Mouse (Mus musculus): ENCODE measurements around the gene Nemf. TPM values are rescaled to one million over a fixed set of nuclear protein-coding genes. Genes with fewer than 3 reads are reported as not detected.
"Not testable (repeated sequence)": the region's sequence is repeated elsewhere in the genome, so short reads cannot be mapped to it uniquely, and the experiment has no call there.

Gene Nemf
- total and polyA plus RNA-seq, 3 experiments = 34.3 to 56.6 (median 44.9) TPM

DNA sequence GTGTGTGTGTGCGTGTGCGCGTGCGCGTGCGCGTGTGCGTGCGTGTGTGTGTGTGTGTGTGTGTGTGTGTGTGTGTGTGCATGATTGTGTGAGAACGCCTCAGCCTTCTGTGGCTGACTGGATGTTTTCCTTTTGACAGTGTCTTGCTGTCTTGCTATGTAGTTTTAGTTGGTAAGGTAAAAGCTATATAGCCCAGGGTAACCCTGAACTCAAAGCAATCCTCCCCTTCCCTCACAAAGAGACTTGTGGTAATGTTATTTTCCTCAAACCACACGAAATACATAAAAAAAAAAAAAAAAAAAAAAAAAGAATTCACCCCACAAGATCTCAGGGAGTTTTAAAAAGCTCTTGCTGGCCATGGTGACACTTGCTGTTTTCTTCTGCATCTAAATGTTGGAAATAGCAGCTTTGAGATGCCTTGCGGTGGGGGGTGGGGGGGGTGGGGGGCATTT is 29.3 kb upstream of the Nemf start:
- dilution Hi-C loops (cut with MboI; ENCODE audit: extremely low pct_ligation_motif_present, extremely low pct_unique_long_range_greater_than_20kb, low sequenced_read_pairs); H3K79me2 ChIP-seq (replicated peaks; ENCODE audit: control insufficient read depth, extremely low read depth, insufficient read depth, poor library complexity, severe bottlenecking); DNase-seq (ENCODE audit: extremely low read depth); in situ Hi-C loops (cut with MboI; ENCODE audit: low pct_ligation_motif_present, low pct_unique_long_range_greater_than_20kb, low sequenced_read_pairs); H3K27me3 ChIP-seq (replicated peaks); H3K9me3 ChIP-seq (replicated peaks; ENCODE audit: low read length); H3K36me3 ChIP-seq (replicated peaks in 1 of 2; ENCODE audit: control insufficient read depth in 1 of 2, insufficient read depth in 1 of 2, low read length in 1 of 2): not testable (repeated sequence)
- H3K4me2 ChIP-seq (ENCODE audit: insufficient read depth, low read depth, poor library complexity, severe bottlenecking) = peak overlapping the region; percentile 74
- TF ChIP-seq ZNF384 (IDR thresholded peaks at IDR 0.05; ENCODE audit: low read depth, low read length) = peak; percentile 74
- H3K27ac ChIP-seq (ENCODE audit: insufficient read depth, low read depth) = peak overlapping the region; percentile 96
- H3K9ac ChIP-seq (ENCODE audit: insufficient read depth, low read depth) = peak overlapping the region; percentile 48
- H3K4me1 ChIP-seq (ENCODE audit: control insufficient read depth in 1 of 2, insufficient read depth in 2 of 2) = peaks cover 9 to 35% of the 10 kb centered on the region in 2 experiments
- peak overlapping the region in 1 of 3 experiments; percentile 49 for H3K4me3 ChIP-seq (replicated peaks in 1 of 3; ENCODE audit: low read depth in 2 of 3, low read length in 2 of 3, poor library complexity in 1 of 3)

DNA sequence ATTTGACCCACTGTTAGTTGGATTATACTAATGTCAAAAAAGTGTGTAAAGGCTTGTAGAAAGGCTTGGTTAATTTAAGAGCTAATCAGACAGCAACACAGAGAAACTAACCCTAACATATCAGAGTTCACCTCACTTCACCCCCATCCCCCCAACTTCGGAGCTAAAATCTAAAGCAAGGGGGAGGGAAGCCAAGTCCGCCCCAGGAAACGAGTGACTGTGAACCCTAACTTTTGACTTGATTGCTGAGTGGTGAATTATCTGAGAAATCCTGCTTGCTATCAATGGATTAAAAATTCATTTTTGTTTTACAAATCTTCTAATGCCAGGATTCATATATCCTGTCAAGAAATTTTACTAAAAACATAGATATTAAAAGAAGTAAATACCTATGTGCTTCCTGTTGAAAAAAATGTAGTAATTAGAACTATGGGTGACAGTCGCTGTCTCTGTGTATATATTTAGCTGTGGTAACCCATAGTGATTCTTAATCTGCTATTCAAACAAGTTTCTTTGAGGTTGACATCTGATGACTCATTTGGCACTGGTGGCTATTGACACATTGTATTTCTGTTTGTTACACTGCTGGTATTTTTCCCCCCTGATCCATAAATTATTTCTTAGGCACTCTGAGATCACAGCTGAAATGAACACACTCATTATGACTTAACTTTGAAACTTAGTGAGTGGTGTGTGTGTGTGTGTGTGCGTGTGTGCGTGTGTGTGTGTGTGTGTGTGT is 28.7 kb upstream of the Nemf start:
- dilution Hi-C loops (cut with MboI; ENCODE audit: extremely low pct_ligation_motif_present, extremely low pct_unique_long_range_greater_than_20kb, low sequenced_read_pairs) (no loop called here), in situ Hi-C loops (cut with MboI; ENCODE audit: low pct_ligation_motif_present, low pct_unique_long_range_greater_than_20kb, low sequenced_read_pairs) (no loop called here)
- TF ChIP-seq ZKSCAN1 (IDR thresholded peaks at IDR 0.05; ENCODE audit: borderline replicate concordance, low read depth, low read length) = no peak
- no peak for TF ChIP-seq MAX (IDR thresholded peaks at IDR 0.05; ENCODE audit: low read length)
- TF ChIP-seq CHD2 (IDR thresholded peaks at IDR 0.05; ENCODE audit: low read length) = peak; percentile 29
- no peak for TF ChIP-seq ZC3H11A (IDR thresholded peaks at IDR 0.05; ENCODE audit: low read depth, low read length)
- TF ChIP-seq SMC3 (IDR thresholded peaks at IDR 0.05; ENCODE audit: low read depth, low read length) = no peak
- peak; percentile 57; the same call in 1 of the 2 replicates for TF ChIP-seq IRF4 (IDR thresholded peaks at IDR 0.05; ENCODE audit: low read depth, low read length)
- peak; percentile 81 for TF ChIP-seq BHLHE40 (IDR thresholded peaks at IDR 0.05; ENCODE audit: low read depth, low read length)
- peak; percentile 64 for TF ChIP-seq JUN (IDR thresholded peaks at IDR 0.05; ENCODE audit: insufficient read depth, low read depth, low read length)
- TF ChIP-seq ELF1 (IDR thresholded peaks at IDR 0.05; ENCODE audit: low read depth, low read length) = no peak
- 0 out of 2 replicates have a peak, but pooled peaks have one; percentile 50 for TF ChIP-seq TBP (conservative IDR thresholded peaks at IDR 0.05; ENCODE audit: low read depth, low read length)
- peak; percentile 63 for TF ChIP-seq ETS1 (conservative IDR thresholded peaks at IDR 0.05; ENCODE audit: low read depth, low read length)
- 0 out of 2 replicates have a peak, but pooled peaks have one; percentile 46 for TF ChIP-seq EP300 (IDR thresholded peaks at IDR 0.05; ENCODE audit: low read length)
- no peak for TF ChIP-seq MAFK (IDR thresholded peaks at IDR 0.05; ENCODE audit: insufficient replicate concordance, low read length)
- peak; percentile 90 for TF ChIP-seq ZNF384 (IDR thresholded peaks at IDR 0.05; ENCODE audit: low read depth, low read length)
- peak; percentile 81; the same call in 1 of the 2 replicates for TF ChIP-seq NRF1 (IDR thresholded peaks at IDR 0.05; ENCODE audit: low read depth, low read length)
- peak; percentile 80 for TF ChIP-seq MEF2A (IDR thresholded peaks at IDR 0.05; ENCODE audit: borderline replicate concordance, low read depth, low read length)
- TF ChIP-seq JUND (conservative IDR thresholded peaks at IDR 0.05; ENCODE audit: low read depth, low read length) = peak; percentile 90
- TF ChIP-seq RAD21 (IDR thresholded peaks at IDR 0.05; ENCODE audit: low read depth, low read length) = no peak
- H3K36me3 ChIP-seq (replicated peaks in 1 of 2; ENCODE audit: control insufficient read depth in 1 of 2, insufficient read depth in 1 of 2, low read length in 1 of 2) = peaks cover 0 to 3% of the 10 kb centered on the region in 2 experiments
- H3K4me1 ChIP-seq (ENCODE audit: control insufficient read depth in 1 of 2, insufficient read depth in 2 of 2) = peaks cover 9 to 37% of the 10 kb centered on the region in 2 experiments
- peak; percentile 85 for DNase-seq (ENCODE audit: extremely low read depth)
- no peaks in the 10 kb centered on the region for H3K27me3 ChIP-seq (replicated peaks)
- peak overlapping the region in 2 of 3 experiments; percentile 12 to 49 for H3K4me3 ChIP-seq (replicated peaks in 1 of 3; ENCODE audit: low read depth in 2 of 3, low read length in 2 of 3, poor library complexity in 1 of 3)
- H3K4me2 ChIP-seq (ENCODE audit: insufficient read depth, low read depth, poor library complexity, severe bottlenecking) = peak overlapping the region; percentile 74
- peak overlapping the region; percentile 96 for H3K27ac ChIP-seq (ENCODE audit: insufficient read depth, low read depth)
- no peaks in the 10 kb centered on the region for H3K79me2 ChIP-seq (replicated peaks; ENCODE audit: control insufficient read depth, extremely low read depth, insufficient read depth, poor library complexity, severe bottlenecking)
- peak overlapping the region; percentile 66 for H3K9ac ChIP-seq (ENCODE audit: insufficient read depth, low read depth)
- no peaks in the 10 kb centered on the region for H3K9me3 ChIP-seq (replicated peaks; ENCODE audit: low read length)

All from CH12.LX (cell line).